Comparison of ENCODE assay signal across 8 mouse cellular contexts in the genomic region with DNA sequence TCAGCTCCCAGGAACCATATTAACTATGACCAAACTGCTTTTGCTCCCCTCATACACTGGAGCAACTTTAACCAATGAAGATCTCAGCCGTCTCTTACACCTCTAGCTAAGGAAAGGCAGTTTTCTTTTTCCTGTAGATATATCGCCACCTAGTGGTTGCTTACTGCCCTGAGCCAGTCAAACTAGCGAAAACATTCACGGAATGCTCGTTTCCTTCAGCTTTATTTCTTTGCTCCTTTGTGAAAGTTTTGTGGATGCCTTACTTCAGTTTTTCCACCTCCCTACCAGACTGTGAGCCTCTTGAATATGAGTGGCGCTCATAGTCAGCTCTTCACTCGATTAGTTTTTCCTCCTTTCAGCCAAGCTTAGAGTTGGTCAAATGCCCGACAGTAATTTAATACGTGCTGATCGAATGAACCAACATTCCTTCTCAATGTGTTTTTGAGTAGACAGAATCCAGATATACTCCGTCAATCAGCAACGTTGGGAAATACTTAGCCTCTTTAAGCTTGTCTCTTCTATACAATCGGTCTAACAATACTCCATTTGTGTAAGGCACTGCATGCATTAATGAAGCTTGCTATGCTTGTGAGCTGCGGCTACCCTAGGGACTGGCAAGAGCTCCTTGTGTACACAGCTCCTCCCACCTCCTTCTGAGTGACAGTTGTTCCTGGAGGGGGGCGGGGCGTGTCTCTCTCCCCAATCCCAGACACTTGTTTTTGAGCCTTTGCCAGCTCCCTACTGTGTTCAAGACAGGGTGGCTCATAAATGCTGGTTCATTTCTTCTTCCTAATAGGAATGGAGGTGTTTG. TPM values are rescaled to one million over a fixed set of nuclear protein-coding genes. Genes with fewer than 3 reads are reported as not detected.
DNase-seq lines count a peak whose midpoint lies in the region; ATAC-seq and TF ChIP-seq lines count a peak whose summit lies in the region.

No protein-coding gene starts in this region.

- peak overlapping the region; percentile 62 for H3K4me2 ChIP-seq in forebrain, postnatal 0 days (ENCODE audit: low read depth)
- H3K4me2 ChIP-seq in neural tube, embryonic 15.5 days = peak overlapping the region; percentile 65

- peak overlapping the region; percentile 60 for H3K27ac ChIP-seq in forebrain, postnatal 0 days (ENCODE audit: low read depth, low read length)
- peak overlapping the region; percentile 76 for H3K27ac ChIP-seq in neural tube, embryonic 15.5 days (replicated peaks)

- H3K27me3 ChIP-seq in forebrain, postnatal 0 days (ENCODE audit: insufficient read depth, low read length) = no peaks in the 10 kb centered on the region
- no peaks in the 10 kb centered on the region for H3K27me3 ChIP-seq in neural tube, embryonic 15.5 days (replicated peaks)

- peak; percentile 93 for TF ChIP-seq CTCF in forebrain, postnatal 0 days (IDR thresholded peaks at IDR 0.05; ENCODE audit: low read depth)

- peak overlapping the region; percentile 22 for H3K9ac ChIP-seq in forebrain, postnatal 0 days
- H3K9ac ChIP-seq in neural tube, embryonic 15.5 days (replicated peaks) = peak overlapping the region; percentile 15

- no peaks in the 10 kb centered on the region for H3K9me3 ChIP-seq in forebrain, postnatal 0 days (ENCODE audit: low read length)
- no peaks in the 10 kb centered on the region for H3K9me3 ChIP-seq in neural tube, embryonic 15.5 days (replicated peaks)

- peak overlapping the region; percentile 41 for H3K4me3 ChIP-seq in forebrain, postnatal 0 days (ENCODE audit: low read depth, low read length)
- peak overlapping the region; percentile 40 for H3K4me3 ChIP-seq in neural tube, embryonic 15.5 days (replicated peaks)

- intact Hi-C loops in heart, postnatal 36 days (cut with DNase I) = loop anchor here (5.0 to 10.0 kb wide), 4 partner anchors 57 to 451 kb away; a partner anchor contains a TSS

- peak; percentile 98 for ATAC-seq in forebrain, postnatal 0 days
- ATAC-seq in neural tube, embryonic 15.5 days (ENCODE audit: low FRiP score) = peak; percentile 97

- DNase-seq in NIH3T3 (ENCODE audit: low read depth) = peak; percentile 89
- DNase-seq in cerebellum, adult 8-10 months = peak; percentile 67
- peak; percentile 92 for DNase-seq in forebrain, postnatal 0 days
- DNase-seq in heart, postnatal 36 days = peak; percentile 70 to 74
- peak; percentile 54 to 91 for DNase-seq in layer of hippocampus, adult 18-20 months (ENCODE audit: low spot score in 2 of 2)
- peak; percentile 76 to 85 for DNase-seq in lung, adult 18-20 months
- DNase-seq in thymus, adult 18-20 months = peak; percentile 36 to 40

- no peaks in the 10 kb centered on the region for H3K4me1 ChIP-seq in forebrain, postnatal 0 days (ENCODE audit: insufficient read depth)
- H3K4me1 ChIP-seq in neural tube, embryonic 15.5 days = peaks cover 11% of the 10 kb centered on the region

- WGBS in forebrain, postnatal 0 days = under 1% methylated on average over 16 of the region's 16 CpGs
- under 1% methylated on average over 16 of the region's 16 CpGs for WGBS in neural tube, embryonic 15.5 days

- H3K36me3 ChIP-seq in forebrain, postnatal 0 days (ENCODE audit: insufficient read depth) = no peaks in the 10 kb centered on the region
- H3K36me3 ChIP-seq in neural tube, embryonic 15.5 days = no peaks in the 10 kb centered on the region

RNA-seq across cellular contexts. Expression of a gene that starts 36.6 kb away (rescaled TPM):
- not detected in 2 replicates for total RNA-seq in forebrain, postnatal 0 days (2014; rRNA removed)
- polyA plus RNA-seq in forebrain, postnatal 0 days (2015; fragmentation: Nextera tagmentation; extraction: Ambion mirVana) = 0.16 TPM in 1 of 2 replicates, not detected in the other
- not detected for total RNA-seq in heart, postnatal 36 days (2021)
- not detected for total RNA-seq in layer of hippocampus, adult 18-20 months (2021)
- 1.0 and 1.2 TPM in 2 replicates for polyA plus RNA-seq in neural tube, embryonic 15.5 days (2015; fragmentation: Nextera tagmentation; extraction: Ambion mirVana)

RNA-seq across cellular contexts. Expression of a gene that starts 53.3 kb away (rescaled TPM):
- 28.1 and 29.3 TPM in 2 replicates for total RNA-seq in forebrain, postnatal 0 days (2014; rRNA removed)
- 25.0 and 33.2 TPM in 2 replicates for polyA plus RNA-seq in forebrain, postnatal 0 days (2015; fragmentation: Nextera tagmentation; extraction: Ambion mirVana)
- total RNA-seq in heart, postnatal 36 days (2021) = 1 to 10 TPM; 2.3 to 2.8 TPM
- 10 to 100 TPM; 59.5 to 60.6 TPM for total RNA-seq in layer of hippocampus, adult 18-20 months (2021)
- 20.8 and 24.4 TPM in 2 replicates for polyA plus RNA-seq in neural tube, embryonic 15.5 days (2015; fragmentation: Nextera tagmentation; extraction: Ambion mirVana)

RNA-seq across cellular contexts. Expression of a gene that starts 55.3 kb away (rescaled TPM):
- 102 and 126 TPM in 2 replicates for total RNA-seq in forebrain, postnatal 0 days (2014; rRNA removed)
- 203 and 234 TPM in 2 replicates for polyA plus RNA-seq in forebrain, postnatal 0 days (2015; fragmentation: Nextera tagmentation; extraction: Ambion mirVana)
- 100 to 1,000 TPM; 315 to 316 TPM for total RNA-seq in heart, postnatal 36 days (2021)
- total RNA-seq in layer of hippocampus, adult 18-20 months (2021) = 100 to 1,000 TPM; 356 TPM
- 168 and 232 TPM in 2 replicates for polyA plus RNA-seq in neural tube, embryonic 15.5 days (2015; fragmentation: Nextera tagmentation; extraction: Ambion mirVana)

Comparison
In these comparisons a context has a peak if more than half of its experiments do, and no peak if none do; other contexts are left out.
1. Peak in every context shown above with its lines: DNase-seq, ATAC-seq, H3K4me3 ChIP-seq and H3K27ac ChIP-seq.
2. DNase-seq: peak in every context shown above with its lines; median percentile 92 in forebrain, postnatal 0 days; 89 in NIH3T3; 80 in lung, adult 18-20 months; 72 in layer of hippocampus, adult 18-20 months; 72 in heart, postnatal 36 days; 67 in cerebellum, adult 8-10 months; 38 in thymus, adult 18-20 months.